20 mouse cellular contexts compared by ENCODE assay signal in the genomic region with DNA sequence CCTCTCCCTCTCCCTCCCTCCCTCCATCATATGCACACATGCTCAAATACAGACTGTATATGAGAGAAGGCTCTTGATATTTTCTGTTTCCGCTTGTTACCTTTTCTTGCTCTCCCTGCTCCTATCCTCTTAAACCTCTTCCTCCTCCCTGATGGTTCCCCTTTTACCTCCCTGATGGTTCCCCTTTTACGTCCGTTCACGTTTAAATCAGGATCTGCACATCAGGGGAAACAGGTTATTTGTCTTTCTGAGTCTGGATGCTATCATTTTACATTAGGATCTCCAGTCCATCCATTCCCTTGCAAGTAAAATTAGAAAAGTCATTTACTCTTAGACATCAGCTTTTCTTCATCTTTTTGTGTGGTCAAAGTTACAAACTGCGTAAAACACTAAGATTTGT. TPM values are rescaled to one million over a fixed set of nuclear protein-coding genes. Genes with fewer than 3 reads are reported as not detected.
"Had no signal": no experiment of that assay in that cellular context is flagged by ENCODE, and none has a peak within 500 bp of the region (broad histone marks: within the 10 kb centered on the region; RNA-seq: fewer than 3 reads in every experiment).

No protein-coding gene starts in this region.

- H3K4me3 ChIP-seq: lung, embryonic 15.5 days; megakaryocyte, embryonic 14.5 days; midbrain, embryonic 13.5 days; midbrain, embryonic 15.5 days; neural tube, embryonic 12.5 days had no signal

- DNase-seq: lung, adult 18-20 months; lung, postnatal 14 days; lung, postnatal 36 days; retina, postnatal 1 day; right cerebral cortex, adult 18-20 months; right cerebral cortex, postnatal 25 days; right cerebral cortex, postnatal 4 days; spleen, adult 18-20 months; thymus, adult 18-20 months; thymus, postnatal 14 days; thymus, postnatal 36 days had no signal

- H3K27me3 ChIP-seq: lung, embryonic 15.5 days; megakaryocyte, embryonic 14.5 days; midbrain, embryonic 15.5 days; neural tube, embryonic 12.5 days had no signal

- H3K36me3 ChIP-seq: lung, embryonic 15.5 days; midbrain, embryonic 13.5 days; midbrain, embryonic 15.5 days; neural tube, embryonic 12.5 days had no signal

- ATAC-seq: lung, postnatal 0 days; midbrain, embryonic 13.5 days; midbrain, embryonic 15.5 days had no signal

- H3K9ac ChIP-seq: lung, embryonic 15.5 days; midbrain, embryonic 13.5 days; midbrain, embryonic 15.5 days; neural tube, embryonic 12.5 days had no signal

- H3K27ac ChIP-seq: lung, embryonic 15.5 days; macrophage; midbrain, embryonic 13.5 days; midbrain, embryonic 15.5 days; neural tube, embryonic 12.5 days had no signal

- H3K9me3 ChIP-seq: lung, embryonic 15.5 days; megakaryocyte, embryonic 14.5 days; midbrain, embryonic 13.5 days; midbrain, embryonic 15.5 days; neural tube, embryonic 12.5 days had no signal

- H3K4me1 ChIP-seq: neural tube, embryonic 12.5 days had no signal

RNA-seq across cellular contexts. Expression of a gene that starts 5.9 kb away (rescaled TPM):
- total RNA-seq: monocyte, adult 5-6 weeks had no signal

RNA-seq across cellular contexts. Expression of a gene that starts 37.7 kb away (rescaled TPM):
- total RNA-seq: monocyte, adult 5-6 weeks; neutrophil, adult 5-6 weeks had no signal
